Mouse (Mus musculus): Measurements from ENCODE around the gene Yap1.

GRCm38 (mm10) chr9:7961366-7962160 lies 42.8 kb downstream of the Yap1 start:
- TF ChIP-seq CTCF (IDR thresholded peaks at IDR 0.05; ENCODE audit: low read depth, low read length), result no peak
- TF ChIP-seq POLR2A (IDR thresholded peaks at IDR 0.05; ENCODE audit: borderline replicate concordance, low read depth, low read length), result no peak
